Mouse (Mus musculus) testis, adult 2 months (tissue): ENCODE results near the gene Btbd11. TPM values are rescaled to one million over a fixed set of nuclear protein-coding genes. Genes with fewer than 3 reads are reported as not detected.
A peak's percentile ranks its signal among the peaks of the same experiment; 100 is the strongest.

ENCODE experiments used
- H3K27ac ChIP-seq: fragments of 200-500 bp; 2 replicates; pipeline ENCODE4 v1.5.1; 2012; ENCODE audit warnings: low read depth, low read length; ENCODE audit not compliant: control insufficient read depth, insufficient read depth
- H3K27me3 ChIP-seq: fragments of 200-500 bp; 2 replicates; pipeline ENCODE4 v1.6.1; 2012; ENCODE audit warnings: mild to moderate bottlenecking, low read length, moderate library complexity; ENCODE audit not compliant: control insufficient read depth, insufficient read depth
- H3K36me3 ChIP-seq: fragments of 200-500 bp; 2 replicates; pipeline ENCODE4 v1.6.1; 2012; ENCODE audit warnings: mild to moderate bottlenecking, low read length; ENCODE audit not compliant: control insufficient read depth, insufficient read depth
- H3K4me1 ChIP-seq: fragments of 200-500 bp; 2 replicates; pipeline ENCODE4 v1.6.1; 2012; ENCODE audit warnings: low read length; ENCODE audit not compliant: control insufficient read depth, insufficient read depth
- H3K4me3 ChIP-seq: fragments of 200-500 bp; 2 replicates; pipeline ENCODE4 v1.5.1; 2012; ENCODE audit warnings: low read depth, mild to moderate bottlenecking, low read length, moderate library complexity, mixed read lengths; ENCODE audit not compliant: control insufficient read depth
- CTCF ChIP-seq: fragments of 200-500 bp; IDR thresholded peaks from 2 replicates; pipeline ENCODE4 v1.5.1; 2012; ENCODE audit warnings: low read depth, mild to moderate bottlenecking, inconsistent platforms, low read length, moderate library complexity; ENCODE audit not compliant: control insufficient read depth, insufficient read depth, insufficient replicate concordance
- POLR2A ChIP-seq: fragments of 200-500 bp; IDR thresholded peaks from 2 replicates; pipeline ENCODE4 v1.6.1; 2012; ENCODE audit warnings: low read depth, mild to moderate bottlenecking, inconsistent platforms, low read length, moderate library complexity; ENCODE audit not compliant: control insufficient read depth
- polyA plus RNA-seq: library from polyadenylated mRNA; depleted of rRNA; stranded (reverse); fragments of >200 nt; gene quantifications from 2 replicates; pipeline ENCODE4 v1.2.3, GENCODE M21; 2012

The Btbd11 gene
- polyA plus RNA-seq, 1 experiment, result 0.25 TPM

- TF ChIP-seq POLR2A, result no peak
- no peak for TF ChIP-seq CTCF
- Histone ChIP-seq H3K4me1 (no peaks in the 10 kb centered on the region), H3K36me3 (no peaks in the 10 kb centered on the region), H3K27ac (no peak overlapping the region), H3K4me3 (no peak overlapping the region), H3K27me3 (no peaks in the 10 kb centered on the region)
These were observed 61.3 kb downstream of the Btbd11 start for GRCm38 (mm10) chr10:85447869-85448268.

GRCm38 (mm10) chr10:85451629-85452368 is 65.2 kb downstream of the Btbd11 start:
- H3K36me3 ChIP-seq, result no peaks in the 10 kb centered on the region
- no peak overlapping the region for H3K27ac ChIP-seq
- no peak overlapping the region for H3K4me3 ChIP-seq
- TF ChIP-seq CTCF (no peak), POLR2A (no peak)
- H3K4me1 ChIP-seq, result no peaks in the 10 kb centered on the region
- no peaks in the 10 kb centered on the region for H3K27me3 ChIP-seq

- no peaks in the 10 kb centered on the region for H3K27me3 ChIP-seq
- no peak overlapping the region for H3K27ac ChIP-seq
- no peak for TF ChIP-seq CTCF
- TF ChIP-seq POLR2A, result no peak
- H3K36me3 ChIP-seq, result no peaks in the 10 kb centered on the region
- H3K4me1 ChIP-seq, result no peaks in the 10 kb centered on the region
- H3K4me3 ChIP-seq, result no peak overlapping the region
These were observed 66.7 kb downstream of the Btbd11 start for GRCm38 (mm10) chr10:85453221-85453775.

GRCm38 (mm10) chr10:85455985-85456384 is 69.4 kb downstream of the Btbd11 start:
- H3K36me3 ChIP-seq, result no peaks in the 10 kb centered on the region
- no peaks in the 10 kb centered on the region for H3K4me1 ChIP-seq
- TF ChIP-seq POLR2A (no peak), CTCF (no peak)
- H3K4me3 ChIP-seq, result no peak overlapping the region
- H3K27me3 ChIP-seq, result no peaks in the 10 kb centered on the region
- H3K27ac ChIP-seq, result no peak overlapping the region

GRCm38 (mm10) chr10:85458744-85459344 is 72.2 kb downstream of the Btbd11 start:
- H3K27me3 ChIP-seq, result no peaks in the 10 kb centered on the region
- H3K36me3 ChIP-seq, result no peaks in the 10 kb centered on the region
- no peaks in the 10 kb centered on the region for H3K4me1 ChIP-seq
- H3K27ac ChIP-seq, result no peak overlapping the region
- H3K4me3 ChIP-seq, result peak overlapping the region; percentile 12
- TF ChIP-seq CTCF, result no peak
- TF ChIP-seq POLR2A, result no peak

- Histone ChIP-seq H3K27ac (no peak overlapping the region), H3K36me3 (no peaks in the 10 kb centered on the region), H3K27me3 (no peaks in the 10 kb centered on the region), H3K4me1 (no peaks in the 10 kb centered on the region), H3K4me3 (no peak overlapping the region)
- TF ChIP-seq POLR2A, result no peak
- no peak for TF ChIP-seq CTCF
These were observed 74.1 kb downstream of the Btbd11 start for GRCm38 (mm10) chr10:85460736-85461135.

GRCm38 (mm10) chr10:85464152-85464551 is 77.5 kb downstream of the Btbd11 start:
- no peaks in the 10 kb centered on the region for H3K36me3 ChIP-seq
- H3K4me3 ChIP-seq, result no peak overlapping the region
- TF ChIP-seq CTCF, result no peak
- no peak for TF ChIP-seq POLR2A
- H3K27ac ChIP-seq, result no peak overlapping the region
- H3K27me3 ChIP-seq, result no peaks in the 10 kb centered on the region
- H3K4me1 ChIP-seq, result no peaks in the 10 kb centered on the region
